Mouse (Mus musculus) limb, embryonic 14.5 days (tissue): ENCODE data around the gene Avpr1a. TPM values are rescaled to one million over a fixed set of nuclear protein-coding genes. Genes with fewer than 3 reads are reported as not detected.

Source experiments
- ATAC-seq: fragments of 200-750 bp; cut with Nextera tagmentation; 2 replicates; pipeline ENCODE4 v1.8.0; 2017; ENCODE audit warnings: low read depth, moderate number of reproducible peaks, moderate TSS enrichment; ENCODE audit not compliant: low FRiP score
- DNase-seq: peaks from one replicate; pipeline ENCODE4 v3.0.0-alpha.2; 2015; ENCODE audit warnings: low spot score
- H3K27ac ChIP-seq: fragments of 300-500 bp; sonication (generic); replicated peaks from 2 replicates; pipeline ENCODE4 v1.5.1; 2014; ENCODE audit warnings: low read depth, mild to moderate bottlenecking, low read length, moderate library complexity, mixed read lengths
- H3K27me3 ChIP-seq: fragments of 300-500 bp; sonication (generic); 2 replicates; pipeline ENCODE4 v1.6.1; 2014; ENCODE audit warnings: low read length, mixed read lengths; ENCODE audit not compliant: control insufficient read depth, insufficient read depth
- H3K36me3 ChIP-seq: fragments of 300-500 bp; sonication (generic); 2 replicates; pipeline ENCODE4 v1.6.1; 2014; ENCODE audit warnings: mild to moderate bottlenecking, low read length, moderate library complexity, mixed read lengths; ENCODE audit not compliant: control insufficient read depth, insufficient read depth
- H3K4me1 ChIP-seq: fragments of 300-500 bp; sonication (generic); 2 replicates; pipeline ENCODE4 v1.6.1; 2014; ENCODE audit warnings: antibody characterized with exemption, low read length, mixed read lengths; ENCODE audit not compliant: control insufficient read depth, insufficient read depth
- H3K4me2 ChIP-seq: fragments of 300-500 bp; sonication (generic); replicated peaks from 2 replicates; pipeline ENCODE4 v1.6.1; 2014; ENCODE audit warnings: low read depth, mild to moderate bottlenecking, low read length, moderate library complexity; ENCODE audit not compliant: severe bottlenecking
- H3K4me3 ChIP-seq: fragments of 300-500 bp; sonication (generic); replicated peaks from 2 replicates; pipeline ENCODE4 v1.5.1; 2014; ENCODE audit warnings: low read length
- H3K9ac ChIP-seq: fragments of 300-500 bp; sonication (generic); 2 replicates; pipeline ENCODE4 v1.6.1; 2014; ENCODE audit warnings: mild to moderate bottlenecking, low read depth, low read length, moderate library complexity; ENCODE audit not compliant: severe bottlenecking
- H3K9me3 ChIP-seq: fragments of 300-500 bp; sonication (generic); 2 replicates; pipeline ENCODE4 v1.6.1; 2016; ENCODE audit warnings: low read length; ENCODE audit not compliant: control insufficient read depth
- POLR2A ChIP-seq: fragments of 200-500 bp; IDR thresholded peaks from 2 replicates; pipeline ENCODE4 v1.8.0; 2012; ENCODE audit warnings: inconsistent platforms, mild to moderate bottlenecking, moderate library complexity, borderline replicate concordance; ENCODE audit not compliant: insufficient read depth, insufficient read length; ENCODE audit errors: extremely low read depth
- WGBS: fragments of 180-500 bp; shearing (Covaris S2); extraction: QIAGEN DNeasy Blood & Tissue Kit; methylation state at CpG from one replicate; pipeline ENCODE4 v1.1.7; 2014; 5-methylcytosine and 5-hydroxymethylcytosine counted together
- polyA plus RNA-seq, 2 experiments: library from polyadenylated mRNA; depleted of rRNA in 1 of 2; stranded (reverse) in 1 of 2; unstranded in 1 of 2; fragments of >200 nt; fragmentation: Nextera tagmentation in 1 of 2; extraction: Ambion mirVana in 1 of 2; gene quantifications; 2 replicates each; pipeline versions ENCODE4 v1.2.1 to v1.2.3; 2012 to 2014

Gene Avpr1a
- polyA plus RNA-seq, 2 experiments, result 2.4 to 3.0 TPM

DNA sequence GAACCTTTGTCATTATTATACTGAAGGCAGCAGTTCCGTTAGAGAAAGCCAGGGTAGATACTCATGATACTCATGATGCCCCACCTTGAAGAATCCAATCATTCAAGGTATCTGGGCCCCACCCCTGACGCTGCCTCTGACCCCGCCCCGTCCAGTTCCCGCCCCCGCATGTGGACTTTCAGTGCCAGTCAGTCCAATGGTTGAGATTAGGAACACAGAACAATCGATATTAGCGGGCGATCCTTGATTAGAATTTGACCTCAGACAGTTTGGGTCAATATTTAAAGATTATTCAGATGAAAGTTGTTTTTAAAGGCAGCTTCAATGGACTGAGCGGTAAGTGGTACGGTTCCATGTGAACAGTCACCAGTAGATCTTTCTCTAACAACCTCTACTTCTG, 7.5 kb downstream of the Avpr1a start:
- WGBS, result 85% methylated on average over 11 of the region's 11 CpGs
- no peak overlapping the region for H3K4me2 ChIP-seq
- no peak for DNase-seq
- no peak overlapping the region for H3K4me3 ChIP-seq
- no peaks in the 10 kb centered on the region for H3K4me1 ChIP-seq
- no peak for ATAC-seq
- TF ChIP-seq POLR2A, result no peak
- no peak overlapping the region for H3K9ac ChIP-seq
- H3K36me3 ChIP-seq, result no peaks in the 10 kb centered on the region
- 0 out of 2 replicates have a peak, but pooled peaks cover 2% of the 10 kb centered on the region for H3K27me3 ChIP-seq
- no peaks in the 10 kb centered on the region; the same call in 1 of the 2 replicates for H3K9me3 ChIP-seq
- no peak overlapping the region for H3K27ac ChIP-seq

GRCm38 (mm10) chr10:122476846-122477245, 28.5 kb downstream of the Avpr1a start:
- H3K9ac ChIP-seq, result no peak overlapping the region
- 94% methylated on average over 5 of the region's 5 CpGs for WGBS

DNA sequence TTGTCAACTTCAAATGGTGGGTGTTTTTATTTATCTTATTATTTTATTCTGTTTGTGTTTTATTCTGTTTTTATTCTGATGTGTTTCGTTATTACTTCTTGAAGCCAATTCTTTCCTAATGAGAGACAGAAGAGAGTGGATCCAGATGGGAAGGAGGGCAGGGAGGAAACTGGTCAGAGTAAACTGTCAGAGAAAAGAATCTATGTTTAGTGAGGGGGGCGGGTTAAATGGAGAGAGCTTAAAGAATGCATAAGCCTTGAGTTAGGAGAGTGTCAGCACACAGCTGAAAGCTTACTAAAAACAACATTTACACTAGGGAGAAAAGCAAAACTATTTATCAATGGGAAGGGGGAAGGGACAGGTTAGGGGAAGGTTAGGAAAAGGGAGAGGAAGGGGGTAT, 50.3 kb downstream of the Avpr1a start:
- H3K27me3 ChIP-seq, result no peaks in the 10 kb centered on the region
- no peak overlapping the region for H3K27ac ChIP-seq
- H3K36me3 ChIP-seq, result no peaks in the 10 kb centered on the region
- no peak for TF ChIP-seq POLR2A
- H3K4me3 ChIP-seq, result no peak overlapping the region
- no peak overlapping the region for H3K9ac ChIP-seq
- no peaks in the 10 kb centered on the region for H3K9me3 ChIP-seq
- no peak for DNase-seq
- 46% methylated on average over 2 of the region's 2 CpGs for WGBS
- no peaks in the 10 kb centered on the region for H3K4me1 ChIP-seq
- ATAC-seq, result no peak
- H3K4me2 ChIP-seq, result no peak overlapping the region

More at GRCm38 (mm10) chr10:122476846-122477245, 28.5 kb downstream of the Avpr1a start:
- H3K27ac ChIP-seq, result no peak overlapping the region
- no peak overlapping the region for H3K4me2 ChIP-seq
- H3K36me3 ChIP-seq, result no peaks in the 10 kb centered on the region
- no peaks in the 10 kb centered on the region for H3K9me3 ChIP-seq
- H3K4me1 ChIP-seq, result no peaks in the 10 kb centered on the region
- ATAC-seq (no peak), DNase-seq (no peak)
- TF ChIP-seq POLR2A, result no peak
- H3K27me3 ChIP-seq, result no peaks in the 10 kb centered on the region
- no peak overlapping the region for H3K4me3 ChIP-seq

- Histone ChIP-seq H3K4me3 (no peak overlapping the region), H3K36me3 (no peaks in the 10 kb centered on the region), H3K27ac (no peak overlapping the region), H3K27me3 (no peaks in the 10 kb centered on the region), H3K9me3 (no peaks in the 10 kb centered on the region), H3K9ac (no peak overlapping the region), H3K4me1 (no peaks in the 10 kb centered on the region), H3K4me2 (no peak overlapping the region)
- DNase-seq (no peak), ATAC-seq (no peak)
- WGBS, result 77% methylated on average over 6 of the region's 6 CpGs
- no peak for TF ChIP-seq POLR2A
These were observed 51.0 kb downstream of the Avpr1a start for GRCm38 (mm10) chr10:122499306-122499705.

Other genes starting within 250 kb of the Avpr1a start
- gene Ppm1h, start 230.3 kb downstream of the Avpr1a start, polyA plus RNA-seq (2012; rRNA removed), result 2.2 and 2.3 TPM in 2 replicates
- 3.4 and 3.5 TPM in 2 replicates for gene Ppm1h, start 230.3 kb downstream of the Avpr1a start, polyA plus RNA-seq (2014; fragmentation: Nextera tagmentation; extraction: Ambion mirVana)